Mouse (Mus musculus): Measurements from ENCODE around the gene Hoxd12.

The Hoxd12 gene

GRCm38 (mm10) chr2:74707599-74707998 is 32.8 kb downstream of the Hoxd12 start:
- 15% methylated on average over 7 of the region's 7 CpGs for WGBS

GRCm38 (mm10) chr2:74708676-74709075 is 33.9 kb downstream of the Hoxd12 start:
- WGBS = 14% methylated on average over 4 of the region's 4 CpGs

GRCm38 (mm10) chr2:74709465-74710419 is 34.9 kb downstream of the Hoxd12 start:
- WGBS = 7% methylated on average over 5 of the region's 5 CpGs

- WGBS = 3% methylated on average over 16 of the region's 16 CpGs
Measured at GRCm38 (mm10) chr2:74710929-74711543, 36.2 kb downstream of the Hoxd12 start.

- 3% methylated on average over 65 of the region's 65 CpGs for WGBS
Measured at GRCm38 (mm10) chr2:74711721-74712621, 37.2 kb downstream of the Hoxd12 start, which contains the start of the genes Hoxd3 and Hoxd4. Gene Hoxd3, plus strand, starts transcription at chr2:74711927. Gene Hoxd4, plus strand, starts transcription at chr2:74711929.

- WGBS = 7% methylated on average over 19 of the region's 19 CpGs
Measured at GRCm38 (mm10) chr2:74713239-74714150, 38.7 kb downstream of the Hoxd12 start.

GRCm38 (mm10) chr2:74714156-74714789 is 39.5 kb downstream of the Hoxd12 start:
- 7% methylated on average over 18 of the region's 18 CpGs for whole genome bisulfite sequencing

- 2% methylated on average over 14 of the region's 14 CpGs for WGBS
Measured at GRCm38 (mm10) chr2:74714881-74715280, 40.1 kb downstream of the Hoxd12 start.

GRCm38 (mm10) chr2:74715504-74716241 is 40.9 kb downstream of the Hoxd12 start:
- WGBS = 5% methylated on average over 26 of the region's 26 CpGs

- 16% methylated on average over 2 of the region's 2 CpGs for WGBS
Measured at GRCm38 (mm10) chr2:74720384-74720783, 45.6 kb downstream of the Hoxd12 start.

- WGBS = 14% methylated on average over 5 of the region's 5 CpGs
Measured at GRCm38 (mm10) chr2:74720955-74721491, 46.2 kb downstream of the Hoxd12 start.

- WGBS = 10% methylated on average over 6 of the region's 6 CpGs
Measured at GRCm38 (mm10) chr2:74721882-74722281, 47.1 kb downstream of the Hoxd12 start.

- WGBS = 6% methylated on average over 8 of the region's 8 CpGs
Measured at GRCm38 (mm10) chr2:74722949-74723348, 48.1 kb downstream of the Hoxd12 start.

GRCm38 (mm10) chr2:74724244-74725015 is 49.6 kb downstream of the Hoxd12 start:
- 29% methylated on average over 7 of the region's 7 CpGs for WGBS

- 8% methylated on average over 17 of the region's 17 CpGs for WGBS
Measured at GRCm38 (mm10) chr2:74725171-74725570, 50.4 kb downstream of the Hoxd12 start.

- WGBS = 12% methylated on average over 5 of the region's 5 CpGs
Measured at GRCm38 (mm10) chr2:74726551-74726950, 51.7 kb downstream of the Hoxd12 start, which contains the start of gene Gm28230. Gene Gm28230, plus strand, starts transcription at chr2:74726728.

- WGBS = 3% methylated on average over 42 of the region's 43 CpGs
Measured at GRCm38 (mm10) chr2:74726973-74727639, 52.3 kb downstream of the Hoxd12 start.
